Mouse (Mus musculus) megakaryocyte, embryonic 14.5 days (primary cell): ENCODE measurements around the gene Tnfrsf11a.

Source experiments
- FLI1 ChIP-seq: IDR thresholded peaks from 2 replicates; pipeline ENCODE4 v1.6.1; 2012; ENCODE audit warnings: low read length, inconsistent platforms, mixed read lengths
- GATA1 ChIP-seq: IDR thresholded peaks from 3 replicates; pipeline ENCODE4 v1.6.1; 2012; ENCODE audit warnings: mixed read lengths, low read length, inconsistent platforms, borderline replicate concordance

GRCm38 (mm10) chr1:105805565-105805964 is 25.0 kb downstream of the Tnfrsf11a start:
- TF ChIP-seq GATA1, result no peak
- TF ChIP-seq FLI1, result no peak
